Mouse (Mus musculus) hindbrain, embryonic 11.5 days (tissue): ENCODE results near the gene Slc35e3. TPM values are rescaled to one million over a fixed set of nuclear protein-coding genes. Genes with fewer than 3 reads are reported as not detected.
"Not testable (repeated sequence)": the region's sequence is repeated elsewhere in the genome, so short reads cannot be mapped to it uniquely, and the experiment has no call there.

Source experiments
- ATAC-seq: fragments of 200-750 bp; cut with Nextera tagmentation; 2 replicates; pipeline ENCODE4 v1.8.0; 2017; ENCODE audit warnings: mild to moderate bottlenecking, moderate TSS enrichment, moderate library complexity; ENCODE audit not compliant: low FRiP score
- DNase-seq: peaks from one replicate; pipeline ENCODE4 v3.0.0-alpha.2; 2015; ENCODE audit warnings: low spot score
- H3K27ac ChIP-seq: fragments of 300-500 bp; sonication (generic); 2 replicates; pipeline ENCODE4 v1.5.1; 2014; ENCODE audit warnings: mild to moderate bottlenecking, low read depth, low read length
- H3K27me3 ChIP-seq: fragments of 300-500 bp; sonication (generic); 2 replicates; pipeline ENCODE4 v1.6.1; 2014; ENCODE audit warnings: mild to moderate bottlenecking, low read length, moderate library complexity, mixed read lengths; ENCODE audit not compliant: control insufficient read depth, insufficient read depth
- H3K36me3 ChIP-seq: fragments of 300-500 bp; sonication (generic); 2 replicates; pipeline ENCODE4 v1.6.1; 2014; ENCODE audit warnings: mild to moderate bottlenecking, low read length, moderate library complexity, mixed read lengths; ENCODE audit not compliant: control insufficient read depth, insufficient read depth
- H3K4me1 ChIP-seq: fragments of 300-500 bp; sonication (generic); replicated peaks from 2 replicates; pipeline ENCODE4 v1.6.1; 2014; ENCODE audit warnings: low read length, mixed read lengths; ENCODE audit not compliant: control insufficient read depth, insufficient read depth
- H3K4me2 ChIP-seq: fragments of 300-500 bp; sonication (generic); replicated peaks from 2 replicates; pipeline ENCODE4 v1.6.1; 2014; ENCODE audit warnings: mild to moderate bottlenecking, low read depth, low read length
- H3K4me3 ChIP-seq: fragments of 300-500 bp; sonication (generic); 2 replicates; pipeline ENCODE4 v1.5.1; 2014; ENCODE audit warnings: low read depth, low read length
- H3K9ac ChIP-seq: fragments of 300-500 bp; sonication (generic); 2 replicates; pipeline ENCODE4 v1.6.1; 2014; ENCODE audit warnings: low read depth, low read length
- H3K9me3 ChIP-seq: fragments of 300-500 bp; sonication (generic); 2 replicates; pipeline ENCODE4 v1.6.1; 2016; ENCODE audit warnings: low read length; ENCODE audit not compliant: control insufficient read depth
- WGBS: fragments of 180-500 bp; shearing (Covaris S2); extraction: QIAGEN DNeasy Blood & Tissue Kit; methylation state at CpG from one replicate; pipeline ENCODE4 v1.1.7; 2014; 5-methylcytosine and 5-hydroxymethylcytosine counted together
- polyA plus RNA-seq: library from polyadenylated mRNA; unstranded; fragments of >200 nt; fragmentation: Nextera tagmentation; extraction: Ambion mirVana; gene quantifications from 2 replicates; pipeline ENCODE4 v1.2.1, GENCODE M21; 2014

Slc35e3 gene
- polyA plus RNA-seq, 1 experiment from 2014 or later, result 18.2 TPM

DNA sequence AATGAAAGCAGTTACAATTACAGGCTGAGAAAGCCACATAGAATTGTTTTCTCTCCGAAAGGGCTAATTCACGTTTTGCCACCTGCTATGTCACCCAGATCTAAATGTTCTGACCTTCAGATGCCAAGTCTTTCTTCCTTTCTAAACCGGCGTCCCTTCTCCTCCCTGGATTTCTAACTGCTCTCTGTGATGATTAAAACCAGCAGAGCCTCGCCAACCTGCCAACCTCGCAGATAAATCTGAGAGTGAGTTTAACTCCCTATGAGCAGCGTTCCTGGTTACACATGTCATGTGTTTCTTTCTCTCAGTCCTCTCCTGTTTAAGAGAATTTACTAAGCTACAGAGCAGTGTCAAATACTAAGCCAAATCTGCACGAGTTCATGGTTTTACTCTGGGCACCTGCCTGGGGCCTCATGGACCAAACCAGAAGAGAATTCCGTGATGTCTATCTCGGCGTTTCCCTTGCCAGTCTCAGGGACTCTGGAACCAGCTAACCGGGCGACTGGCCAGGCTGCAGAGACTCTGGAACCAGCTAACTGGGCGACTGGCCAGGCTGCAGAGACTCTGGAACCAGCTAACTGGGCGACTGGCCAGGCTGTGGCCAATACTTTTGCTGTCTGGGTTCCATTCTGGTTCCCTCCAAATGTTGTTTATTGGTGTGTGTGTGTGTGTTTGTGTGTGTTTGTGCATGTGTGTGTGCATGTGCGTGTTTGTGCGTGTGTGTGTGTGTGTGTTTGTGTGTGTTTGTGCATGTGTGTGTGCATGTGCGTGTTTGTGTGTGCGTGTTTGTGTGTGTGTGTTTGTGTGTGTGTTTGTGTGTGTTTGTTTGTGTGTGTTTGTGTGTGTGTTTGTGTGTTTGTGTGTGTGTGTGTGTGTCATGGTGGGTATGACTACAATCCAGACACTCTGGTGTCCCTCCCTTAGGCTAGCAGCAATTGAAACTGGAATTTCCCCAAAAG is 27.7 kb downstream of the Slc35e3 start:
- no peak overlapping the region for H3K4me2 ChIP-seq
- 72% methylated on average over 19 of the region's 19 CpGs for WGBS

DNA sequence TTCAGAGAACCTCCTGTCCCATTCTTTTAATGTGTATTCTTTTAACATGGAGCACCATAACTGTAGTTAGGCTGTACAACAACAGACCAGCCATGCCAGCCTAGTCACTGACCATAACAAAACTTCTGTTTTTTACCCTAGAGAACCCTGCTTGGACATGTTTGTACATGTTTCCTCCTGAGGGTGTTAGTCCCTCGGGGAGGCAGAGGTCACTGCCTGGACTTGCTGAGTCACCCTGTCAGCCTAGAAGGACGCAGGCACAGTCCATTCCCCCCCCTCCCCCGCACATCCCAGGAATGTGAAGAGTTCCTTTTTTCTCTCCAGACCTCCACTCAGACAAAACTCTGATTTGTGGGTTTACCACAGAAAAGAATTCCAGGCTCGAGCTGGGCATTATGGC is 28.6 kb downstream of the Slc35e3 start:
- H3K27me3 ChIP-seq, result no peaks in the 10 kb centered on the region
- 19% methylated on average over 4 of the region's 4 CpGs for WGBS

More for the DNA sequence above, 27.7 kb downstream of the Slc35e3 start:
- DNase-seq (no peak), ATAC-seq (no peak)
- H3K4me3 ChIP-seq, result no peak overlapping the region
- no peaks in the 10 kb centered on the region for H3K27me3 ChIP-seq
- no peak overlapping the region for H3K9ac ChIP-seq
- no peak overlapping the region for H3K27ac ChIP-seq
- no peaks in the 10 kb centered on the region for H3K36me3 ChIP-seq
- no peaks in the 10 kb centered on the region for H3K4me1 ChIP-seq
- no peaks in the 10 kb centered on the region for H3K9me3 ChIP-seq

DNA sequence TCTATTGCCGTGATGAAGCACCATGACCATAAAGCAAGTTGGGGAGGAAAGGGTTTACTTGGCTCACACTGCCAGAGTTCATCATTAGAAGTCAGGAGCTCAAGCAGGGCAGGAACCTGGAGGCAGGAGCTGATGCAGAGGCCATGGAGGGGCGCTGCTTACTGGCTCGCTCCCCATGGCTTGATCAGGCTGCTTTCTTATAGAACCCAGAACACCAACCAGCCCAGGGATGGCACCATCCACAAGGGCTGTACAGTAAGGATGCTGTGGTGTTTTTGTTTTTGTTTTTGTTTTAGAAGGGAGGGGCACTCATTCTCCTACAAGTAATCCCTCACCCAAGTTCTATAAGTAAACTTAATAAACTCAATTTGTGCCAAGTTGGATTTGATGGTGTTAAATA is 29.5 kb downstream of the Slc35e3 start:
- Histone ChIP-seq H3K9ac (no peak overlapping the region), H3K27ac (no peak overlapping the region), H3K4me1 (no peaks in the 10 kb centered on the region), H3K4me2 (no peak overlapping the region), H3K9me3 (no peaks in the 10 kb centered on the region), H3K36me3 (no peaks in the 10 kb centered on the region), H3K4me3 (no peak overlapping the region), H3K27me3 (no peaks in the 10 kb centered on the region)
- ATAC-seq (no peak), DNase-seq (no peak)
- WGBS, result 90% methylated on average over 3 of the region's 3 CpGs

More for the DNA sequence above, 28.6 kb downstream of the Slc35e3 start:
- Histone ChIP-seq H3K27ac (no peak overlapping the region), H3K4me2 (no peak overlapping the region), H3K4me1 (no peaks in the 10 kb centered on the region), H3K9me3 (no peaks in the 10 kb centered on the region), H3K9ac (no peak overlapping the region), H3K4me3 (no peak overlapping the region), H3K36me3 (no peaks in the 10 kb centered on the region)
- DNase-seq, result peak; percentile 28
- no peak for ATAC-seq

DNA sequence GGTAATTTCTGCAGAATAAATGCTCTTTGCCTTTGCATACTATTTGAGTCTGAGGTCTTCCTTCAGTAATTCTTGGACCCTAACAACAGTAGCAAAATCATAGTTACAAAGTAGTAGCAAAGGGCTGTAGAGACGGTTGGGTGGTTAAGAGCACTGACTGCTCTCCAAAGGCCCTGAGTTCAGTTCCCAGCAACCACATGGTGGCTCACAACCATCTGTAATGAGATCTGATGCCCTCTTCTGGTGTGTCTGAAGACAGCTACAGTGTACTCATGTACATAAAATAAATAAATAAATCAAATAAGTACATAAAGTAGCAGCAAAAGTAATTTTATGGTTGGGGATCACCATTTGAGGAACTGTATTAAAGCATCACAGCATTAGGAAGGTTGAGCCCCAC is 30.5 kb downstream of the Slc35e3 start:
- 93% methylated on average over 1 of the region's 1 CpGs for WGBS
- H3K36me3 ChIP-seq, H3K27me3 ChIP-seq, ATAC-seq, H3K4me3 ChIP-seq, H3K9ac ChIP-seq, DNase-seq, H3K4me1 ChIP-seq, H3K4me2 ChIP-seq, H3K9me3 ChIP-seq, H3K27ac ChIP-seq: not testable (repeated sequence)

DNA sequence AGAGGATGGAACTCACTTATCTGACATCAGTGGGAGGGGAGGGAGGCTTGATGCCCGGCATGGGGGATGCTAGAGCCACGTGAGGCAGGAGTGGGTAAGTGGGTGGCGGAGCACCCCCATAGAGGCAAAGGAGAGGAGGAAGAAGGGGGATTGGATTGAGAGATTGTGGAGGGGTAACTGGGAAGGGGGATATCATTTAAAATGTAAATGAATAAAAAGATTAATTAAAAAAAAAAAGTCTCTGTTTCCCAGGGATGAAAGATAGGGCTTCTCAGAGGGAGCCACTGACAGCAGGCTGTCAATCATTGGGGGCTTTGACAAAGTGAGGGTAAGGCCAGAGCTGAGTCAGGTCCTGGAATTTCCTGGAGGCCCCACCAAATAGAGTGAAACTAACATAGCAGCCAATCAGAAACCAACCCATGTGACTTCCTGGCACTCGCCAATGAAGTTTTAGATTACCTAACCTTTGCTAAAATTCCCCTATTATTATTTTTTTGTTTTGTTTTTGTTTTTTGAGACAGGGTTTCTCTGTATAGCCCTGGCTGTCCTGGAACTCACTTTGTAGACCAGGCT is 31.2 kb downstream of the Slc35e3 start:
- no peaks in the 10 kb centered on the region for H3K4me1 ChIP-seq
- no peak overlapping the region for H3K4me3 ChIP-seq
- no peak overlapping the region for H3K4me2 ChIP-seq
- ATAC-seq, result no peak
- DNase-seq, result no peak
- WGBS, result 82% methylated on average over 4 of the region's 4 CpGs
- no peak overlapping the region for H3K9ac ChIP-seq
- H3K36me3 ChIP-seq, result no peaks in the 10 kb centered on the region
- H3K27ac ChIP-seq, result no peak overlapping the region
- no peaks in the 10 kb centered on the region for H3K27me3 ChIP-seq
- no peaks in the 10 kb centered on the region for H3K9me3 ChIP-seq

DNA sequence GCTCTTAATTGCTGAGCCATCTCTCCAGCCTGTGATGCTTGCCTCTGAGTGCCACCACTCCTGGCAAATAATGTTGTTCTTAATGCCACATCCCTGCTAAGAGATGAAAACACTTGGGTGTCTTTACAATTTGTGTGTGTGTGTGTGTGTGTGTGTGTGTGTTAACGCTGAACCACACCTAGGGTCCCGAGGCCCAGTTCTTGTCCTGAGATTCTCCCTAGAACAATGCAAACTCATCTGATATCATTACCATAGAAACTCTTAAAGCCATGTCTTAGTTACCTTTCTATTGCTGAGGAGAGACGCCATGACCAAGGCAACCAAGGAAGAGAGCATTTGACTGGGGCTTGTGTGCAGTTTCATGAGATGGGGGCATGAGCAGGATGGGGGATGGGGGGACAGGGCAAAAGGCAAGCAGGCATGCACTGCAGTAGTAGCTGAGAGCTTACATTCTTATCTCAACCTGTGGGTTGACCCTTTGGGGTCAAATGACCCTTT is 32.1 kb downstream of the Slc35e3 start:
- WGBS, result 88% methylated on average over 3 of the region's 3 CpGs
- H3K27me3 ChIP-seq, result no peaks in the 10 kb centered on the region
- no peak overlapping the region for H3K4me3 ChIP-seq
- no peak overlapping the region for H3K4me2 ChIP-seq
- H3K9ac ChIP-seq, result no peak overlapping the region
- 0 out of 2 replicates have a peak, but pooled peaks cover 3% of the 10 kb centered on the region for H3K4me1 ChIP-seq
- no peak for DNase-seq
- no peak overlapping the region for H3K27ac ChIP-seq
- no peaks in the 10 kb centered on the region for H3K9me3 ChIP-seq
- ATAC-seq, result no peak
- H3K36me3 ChIP-seq, result no peaks in the 10 kb centered on the region

DNA sequence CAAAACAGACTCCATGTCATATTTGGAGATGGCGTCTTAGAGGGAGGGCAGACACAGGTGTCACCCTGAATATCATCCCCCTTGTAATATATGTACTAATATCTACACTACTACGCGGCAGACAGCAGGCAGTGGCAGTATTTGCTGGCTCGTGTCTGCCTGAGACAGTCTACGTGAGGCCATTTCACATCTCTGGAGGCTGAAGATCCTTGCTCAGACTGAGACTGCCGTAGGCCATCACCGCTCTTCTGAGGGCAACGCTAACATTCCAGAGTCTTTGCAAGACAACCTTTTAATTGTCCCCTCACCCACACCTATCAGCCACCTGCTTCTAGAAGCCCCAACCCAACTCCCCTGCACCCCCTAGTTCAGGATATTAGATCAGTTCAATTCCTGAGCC is 32.7 kb downstream of the Slc35e3 start:
- 0 out of 2 replicates have a peak, but pooled peaks cover 3% of the 10 kb centered on the region for H3K4me1 ChIP-seq
- H3K4me2 ChIP-seq, result no peak overlapping the region
- H3K4me3 ChIP-seq, result no peak overlapping the region
- no peaks in the 10 kb centered on the region for H3K9me3 ChIP-seq
- no peak for DNase-seq
- no peak for ATAC-seq
- H3K9ac ChIP-seq, result no peak overlapping the region
- no peak overlapping the region for H3K27ac ChIP-seq
- 92% methylated on average over 8 of the region's 8 CpGs for WGBS
- H3K27me3 ChIP-seq, result no peaks in the 10 kb centered on the region
- no peaks in the 10 kb centered on the region for H3K36me3 ChIP-seq

DNA sequence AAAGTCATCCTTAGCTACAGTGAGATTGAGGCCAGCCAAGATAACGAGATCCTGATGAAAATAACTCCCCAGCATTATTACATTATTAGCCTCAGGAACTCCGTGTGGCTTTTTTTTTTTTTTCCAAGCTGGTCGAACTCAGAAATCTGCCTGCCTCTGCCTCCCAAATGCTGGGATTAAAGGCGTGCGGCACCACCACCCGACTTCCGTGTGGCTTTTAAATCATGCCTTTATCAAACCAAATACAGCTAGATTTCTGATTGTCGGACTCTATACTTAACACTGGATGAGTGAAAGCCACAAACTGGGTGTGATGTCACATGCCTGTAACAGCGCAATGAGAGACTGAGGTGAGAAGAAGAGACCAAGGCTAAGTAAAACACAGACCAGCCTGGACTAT is 33.3 kb downstream of the Slc35e3 start:
- H3K36me3 ChIP-seq, result no peaks in the 10 kb centered on the region
- ATAC-seq, result no peak
- no peak overlapping the region for H3K27ac ChIP-seq

More for the DNA sequence above, 33.3 kb downstream of the Slc35e3 start:
- WGBS, result 91% methylated on average over 9 of the region's 9 CpGs
- Histone ChIP-seq H3K4me3 (no peak overlapping the region), H3K9me3 (no peaks in the 10 kb centered on the region), H3K4me1 (0 out of 2 replicates have a peak, but pooled peaks cover 3% of the 10 kb centered on the region), H3K4me2 (no peak overlapping the region), H3K9ac (no peak overlapping the region), H3K27me3 (no peaks in the 10 kb centered on the region)
- DNase-seq, result no peak
